Mouse (Mus musculus) right cerebral cortex, adult 2 months (tissue): ENCODE results near the gene Tpd52l1.

ENCODE experiments used
- DNase-seq, 2 experiments: peaks; one replicate each; pipeline ENCODE4 v3.0.0; 2021 to 2022; ENCODE audit warnings: low spot score in 2 of 2

Tpd52l1 gene

DNA sequence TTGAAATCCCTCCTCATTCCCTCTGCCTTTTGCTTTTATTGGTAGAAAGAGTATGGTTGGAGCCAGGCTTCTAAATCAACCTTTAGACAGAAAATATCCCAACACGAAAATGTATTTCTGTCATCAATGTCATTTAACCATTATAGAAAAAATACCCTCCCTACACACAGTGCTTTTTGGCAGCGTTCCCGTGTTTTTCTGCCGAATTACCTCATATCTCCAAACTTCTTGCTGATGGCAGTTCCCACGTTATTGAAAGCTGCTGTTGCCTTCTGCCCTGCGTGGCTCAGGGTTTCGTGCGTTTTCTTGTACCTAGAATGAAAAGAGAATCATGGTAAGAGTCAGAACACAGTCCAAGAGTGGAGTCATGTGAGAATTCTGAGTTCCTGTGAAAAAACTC, 99.4 kb downstream of the Tpd52l1 start:
- peak in 1 of 2 experiments; percentile 10 for DNase-seq

GRCm38 (mm10) chr10:31336432-31336831, 109.3 kb downstream of the Tpd52l1 start:
- DNase-seq, result peak; percentile 23 to 33

DNA sequence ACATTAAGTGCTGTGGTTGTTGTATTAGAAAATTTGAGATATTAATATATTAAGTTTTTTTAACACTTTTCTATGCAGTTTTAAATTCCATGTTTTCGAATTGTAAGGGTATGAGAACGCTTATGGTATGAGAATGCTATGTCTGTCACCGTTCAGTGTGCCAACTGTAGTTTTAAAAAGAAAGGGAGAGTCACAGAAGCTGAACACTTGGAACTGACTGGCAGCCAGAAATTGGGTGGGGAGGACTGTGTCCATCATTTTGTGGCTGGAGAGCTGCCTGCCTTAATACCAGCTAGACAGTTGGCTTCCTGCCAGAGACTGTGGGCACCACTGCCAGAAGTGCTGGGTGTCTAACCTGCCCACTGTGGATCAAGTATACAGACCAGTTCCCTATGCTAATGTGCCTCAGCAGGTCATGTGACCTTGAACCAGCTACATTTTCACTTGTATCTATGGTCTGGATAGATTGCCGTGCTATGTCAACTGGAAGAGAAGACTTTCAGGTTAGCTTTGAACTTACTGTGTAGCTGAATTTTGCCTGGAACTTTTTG, 114.5 kb downstream of the Tpd52l1 start:
- no peak for DNase-seq

- DNase-seq, result no peak
Measured at GRCm38 (mm10) chr10:31330286-31330962, 115.3 kb downstream of the Tpd52l1 start.

- no peak for DNase-seq
Measured at GRCm38 (mm10) chr10:31329436-31329835, 116.3 kb downstream of the Tpd52l1 start.

DNA sequence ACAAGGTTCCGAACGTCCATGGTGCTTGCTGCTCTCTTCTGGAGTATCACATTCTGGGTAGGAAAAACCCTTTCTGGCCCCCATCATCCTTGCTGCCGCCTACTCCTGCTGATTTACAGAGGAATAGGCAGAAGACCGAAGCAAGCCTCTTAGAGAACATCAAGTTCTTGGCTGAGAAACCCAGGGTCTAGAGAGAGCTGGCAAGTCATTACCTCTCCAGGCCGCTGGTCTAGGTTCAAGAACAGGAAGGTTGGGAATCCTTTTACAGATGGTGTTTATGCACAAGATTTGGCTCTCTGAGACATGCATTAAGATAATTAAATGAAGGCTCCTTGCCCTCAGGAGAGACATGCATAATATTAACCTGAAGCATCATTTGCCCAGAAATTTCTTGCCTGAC, 127.3 kb downstream of the Tpd52l1 start:
- no peak for DNase-seq

GRCm38 (mm10) chr10:31312865-31313848, 132.6 kb downstream of the Tpd52l1 start, which contains the start of gene Hddc2:
Hddc2 (plus strand) TSS chr10:31313383.
- DNase-seq, result peak; percentile 68 to 70

DNA sequence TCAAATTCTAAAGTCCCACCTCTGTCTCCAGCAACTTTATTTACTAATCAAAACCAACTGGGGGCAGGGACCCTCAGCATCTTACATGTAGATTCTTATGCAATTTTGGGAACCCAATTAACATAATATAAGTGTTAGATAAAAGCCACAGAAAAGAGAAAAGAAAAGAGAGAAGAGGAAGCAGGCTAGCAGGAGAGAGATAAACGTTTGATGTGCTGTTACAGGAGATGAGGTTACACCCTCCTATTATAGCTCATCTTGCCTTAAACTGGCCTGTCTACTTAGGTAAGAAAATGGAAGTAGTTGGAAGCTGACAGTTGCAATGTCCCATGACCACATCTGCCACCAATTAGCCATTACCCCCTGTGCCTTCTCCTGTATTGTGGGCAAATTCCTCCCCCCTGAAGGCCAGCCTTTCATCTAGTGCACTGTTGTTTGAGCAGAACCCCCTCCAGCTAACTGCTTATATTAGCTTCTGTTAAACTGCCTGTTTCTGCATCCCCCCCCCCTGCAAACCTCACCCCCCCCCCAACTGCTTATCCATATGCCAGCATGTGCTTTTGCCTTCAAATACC, 138.6 kb downstream of the Tpd52l1 start:
- DNase-seq, result no peak

- no peak for DNase-seq
Measured at GRCm38 (mm10) chr10:31303446-31303845, 142.3 kb downstream of the Tpd52l1 start.

GRCm38 (mm10) chr10:31300292-31300691, 145.5 kb downstream of the Tpd52l1 start:
- DNase-seq, result no peak

DNA sequence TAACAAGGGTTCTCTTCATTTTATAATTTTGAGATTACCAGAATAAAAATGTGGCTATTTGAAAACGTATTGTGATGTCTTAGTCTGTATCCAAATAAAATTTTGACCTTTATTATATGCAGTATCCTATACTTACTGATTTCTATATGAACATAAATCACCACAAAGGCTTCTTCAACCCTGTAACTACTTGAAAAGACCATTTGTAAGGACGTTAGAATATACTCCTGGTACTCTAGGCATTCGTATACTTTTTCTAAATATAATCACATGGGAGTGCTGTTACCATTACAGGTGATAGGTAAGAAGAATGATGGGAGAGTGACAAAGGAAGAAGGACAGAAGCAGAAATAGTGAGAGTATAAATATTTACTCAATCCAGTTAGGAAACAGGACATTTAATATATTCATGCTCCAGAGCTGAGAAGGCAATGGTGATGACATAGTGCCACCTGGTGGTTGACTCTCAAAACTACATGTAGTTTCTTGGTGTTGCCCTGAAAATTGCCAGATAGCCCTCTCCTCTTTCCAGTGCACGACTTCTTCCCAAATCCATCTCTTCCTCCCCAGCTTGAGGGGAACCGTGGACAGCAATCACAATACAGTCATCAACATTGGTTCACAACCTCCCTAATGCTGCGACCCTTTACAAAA, 146.7 kb downstream of the Tpd52l1 start:
- peak; percentile 76 to 81 for DNase-seq

DNA sequence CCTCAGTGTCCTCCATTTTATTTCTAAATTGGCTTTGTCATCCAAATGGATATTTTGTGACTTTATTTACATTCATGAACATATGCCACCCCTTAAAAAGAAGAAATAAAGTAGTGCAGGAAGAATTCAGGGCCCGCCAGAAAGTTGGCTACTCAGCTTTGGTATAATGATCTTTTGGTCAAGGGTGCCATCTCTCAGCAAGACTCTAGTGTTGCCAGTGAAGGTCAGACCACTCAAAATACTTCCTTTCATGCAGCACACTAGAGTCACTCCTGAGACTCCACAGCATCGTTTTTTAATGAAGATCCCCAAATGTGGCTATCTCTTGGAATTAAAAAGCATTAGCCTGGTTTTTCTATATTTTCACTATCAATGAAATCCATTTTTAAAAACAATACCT, 147.5 kb downstream of the Tpd52l1 start:
- DNase-seq, result no peak

- no peak for DNase-seq
Measured at GRCm38 (mm10) chr10:31297106-31297505, 148.7 kb downstream of the Tpd52l1 start.

DNA sequence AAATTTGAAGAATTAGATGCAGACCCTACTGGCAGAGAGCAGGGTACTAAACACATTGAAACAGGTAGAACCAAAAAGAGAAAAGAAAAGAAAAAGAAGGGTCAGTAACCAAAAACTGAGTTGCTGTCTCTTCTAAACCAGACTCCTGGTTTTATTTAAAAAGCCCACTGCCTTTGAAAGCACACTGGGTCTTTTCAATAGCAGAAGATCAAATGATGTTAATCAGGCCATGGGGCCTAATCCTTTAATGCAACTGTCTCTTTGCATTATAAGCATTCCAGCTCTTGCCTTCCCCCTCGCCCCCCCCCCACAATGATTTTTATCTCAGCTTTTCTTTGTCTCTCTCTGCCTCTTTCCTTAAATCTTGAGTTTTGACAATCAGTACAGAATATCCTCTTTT, 149.3 kb downstream of the Tpd52l1 start:
- DNase-seq, result no peak

GRCm38 (mm10) chr10:31295705-31296104, 150.1 kb downstream of the Tpd52l1 start:
- DNase-seq, result no peak

GRCm38 (mm10) chr10:31288697-31289390, 156.9 kb downstream of the Tpd52l1 start:
- peak in 1 of 2 experiments; percentile 3 for DNase-seq

DNA sequence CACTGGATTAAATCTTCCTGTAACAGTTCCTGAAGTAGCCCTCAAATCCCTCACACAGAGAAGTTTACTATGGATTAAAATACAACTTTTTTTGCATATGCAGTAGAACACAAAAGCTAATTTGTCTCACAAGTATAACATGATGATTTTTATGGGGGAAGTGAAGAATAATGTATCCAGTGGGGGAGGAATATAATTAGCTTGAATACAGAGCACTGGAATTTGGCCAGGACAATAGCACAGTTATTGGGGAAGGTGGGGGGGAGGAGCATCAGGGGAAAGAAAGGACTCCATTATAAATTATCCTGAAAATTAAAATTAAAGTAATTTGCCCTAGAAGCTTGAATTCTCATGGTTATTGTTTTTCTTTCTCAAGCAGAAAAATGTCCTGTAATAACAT, 158.0 kb downstream of the Tpd52l1 start:
- DNase-seq, result no peak
